Mouse (Mus musculus): ENCODE results near the gene H1fnt.

Gene H1fnt

DNA sequence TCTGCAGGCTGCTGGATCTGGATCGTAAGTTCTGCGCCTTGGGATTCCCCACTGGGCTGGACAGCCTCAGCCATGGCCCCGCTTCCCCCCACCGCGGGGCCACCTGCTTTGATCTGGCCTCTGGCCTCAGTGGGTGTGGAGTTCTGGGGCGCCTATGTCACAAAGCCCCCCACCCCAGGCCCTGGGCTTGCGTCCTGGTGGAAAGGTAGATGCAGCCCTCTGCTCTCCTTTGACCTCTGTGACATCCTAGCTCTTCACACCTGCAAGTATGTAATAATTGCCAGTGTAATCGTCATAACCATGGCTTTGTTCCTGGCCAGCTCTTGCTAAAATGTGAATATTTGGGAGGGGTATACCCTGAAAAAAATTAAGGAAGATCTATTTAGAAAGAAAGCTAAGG, at the start of gene H1fnt:
Gene H1fnt (minus strand): TSS at position 101 of the 400 bp plus-strand sequence.
- no peak for DNase-seq (ENCODE audit: low spot score in 2 of 2)

DNA sequence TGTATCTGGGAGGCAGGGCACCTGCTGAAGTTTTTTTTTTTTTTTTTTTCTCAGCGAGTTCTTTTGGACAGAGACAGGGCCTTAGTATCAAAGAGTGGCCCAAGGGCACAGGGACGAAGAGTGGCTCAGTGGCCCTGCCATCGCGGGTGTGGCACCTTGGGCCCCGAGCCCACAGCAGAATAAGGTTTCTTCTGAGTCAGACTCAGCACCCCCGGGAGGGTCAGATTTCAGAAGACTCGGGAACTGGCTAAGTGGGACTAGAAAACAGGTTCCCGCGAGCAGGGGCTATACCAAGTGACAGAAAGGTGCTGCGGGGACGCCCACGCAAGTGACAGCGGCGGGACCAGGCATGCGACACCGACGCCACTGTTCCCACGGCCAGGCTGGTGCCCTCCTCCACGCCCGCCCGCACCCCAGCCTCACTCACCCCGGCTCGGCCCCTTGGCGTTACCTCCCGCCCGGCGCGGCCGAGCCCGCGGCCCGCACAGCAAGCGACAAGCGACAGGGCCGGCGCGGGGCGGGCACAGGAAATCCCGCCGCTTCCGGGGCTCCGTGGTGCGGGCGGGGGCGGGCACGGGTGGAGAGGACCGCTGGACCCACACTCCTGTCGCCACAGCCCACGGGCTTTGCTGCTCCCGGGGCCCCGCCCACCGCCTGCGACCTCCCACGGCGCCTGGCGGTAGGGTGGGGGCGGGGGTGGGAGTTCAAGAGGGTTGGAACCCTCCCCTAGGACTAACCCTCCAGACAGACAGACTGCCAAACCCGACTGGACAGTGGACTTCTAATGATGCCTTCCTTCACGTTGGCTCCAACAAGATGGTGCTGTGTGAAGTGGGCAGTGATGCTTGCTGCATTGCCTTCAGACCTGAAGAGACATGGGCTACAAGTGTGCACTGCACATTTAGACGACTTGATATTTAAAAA, 38.8 kb upstream of the H1fnt start, which contains the start of gene Zfp641:
Gene Zfp641 (minus strand): TSS at position 534 of the 924 bp plus-strand sequence.
- peak; percentile 5 to 9 for DNase-seq (ENCODE audit: low spot score in 2 of 2)

DNA sequence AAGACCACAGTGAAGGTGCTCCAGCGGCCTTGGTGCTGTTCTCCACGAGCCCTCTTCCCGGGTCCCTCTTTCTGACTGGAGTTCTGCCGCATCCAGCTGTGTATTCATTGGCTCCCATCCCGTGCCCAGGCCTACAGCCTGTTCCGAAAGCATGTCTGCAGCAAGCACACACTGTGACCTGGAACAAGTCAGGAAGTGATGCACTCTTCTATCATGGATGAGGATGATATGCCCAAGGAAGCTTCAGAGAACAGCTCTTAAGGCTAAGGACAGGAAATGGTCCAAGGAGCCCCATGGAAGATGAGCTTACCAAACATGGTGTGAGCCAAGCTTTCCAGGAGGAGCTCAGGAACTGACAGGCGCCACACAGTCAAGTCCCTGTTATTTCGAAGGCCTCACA, 36.6 kb upstream of the H1fnt start:
- DNase-seq (ENCODE audit: low spot score in 2 of 2) = no peak

DNA sequence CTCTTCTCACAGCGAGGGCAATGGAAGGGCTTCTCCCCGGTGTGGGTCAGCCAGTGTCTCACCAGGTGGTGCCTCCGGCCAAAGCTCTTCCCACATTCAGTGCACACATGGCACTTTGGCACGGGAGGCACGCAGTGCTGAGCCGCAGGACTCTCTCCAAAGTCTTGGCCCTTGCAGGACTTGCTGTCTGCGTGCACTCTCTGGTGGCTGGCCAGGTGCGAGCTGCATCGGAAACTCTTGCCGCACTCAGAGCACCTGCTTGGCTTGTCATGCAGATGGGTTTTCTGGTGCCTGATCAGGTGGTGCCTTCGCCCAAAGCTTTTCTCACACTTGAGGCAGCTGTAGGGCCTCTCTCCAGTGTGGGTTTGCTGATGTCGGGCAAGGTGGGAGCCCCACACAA, 31.5 kb upstream of the H1fnt start:
- DNase-seq (ENCODE audit: low spot score in 2 of 2) = no peak

DNA sequence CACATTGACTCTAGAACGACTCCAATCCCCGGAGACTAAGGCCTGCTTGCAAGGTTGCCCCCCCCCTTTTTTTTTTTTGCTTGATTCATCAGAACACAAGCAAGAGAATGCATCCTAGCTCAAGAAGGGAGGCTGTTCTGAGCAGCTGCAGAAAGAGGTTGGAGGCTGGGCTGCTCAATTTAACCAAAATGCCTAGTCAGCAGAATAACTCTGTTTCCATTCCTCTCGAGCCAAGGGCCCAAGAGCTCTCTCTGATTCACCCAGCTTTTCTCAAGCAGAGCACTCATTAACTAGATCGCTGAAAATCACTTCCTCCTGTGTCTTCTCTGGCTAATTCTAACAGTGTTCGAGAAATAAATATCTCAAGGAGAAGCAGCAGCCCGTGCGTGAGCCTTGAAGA, 29.3 kb upstream of the H1fnt start:
- no peak for DNase-seq (ENCODE audit: low spot score in 2 of 2)

DNA sequence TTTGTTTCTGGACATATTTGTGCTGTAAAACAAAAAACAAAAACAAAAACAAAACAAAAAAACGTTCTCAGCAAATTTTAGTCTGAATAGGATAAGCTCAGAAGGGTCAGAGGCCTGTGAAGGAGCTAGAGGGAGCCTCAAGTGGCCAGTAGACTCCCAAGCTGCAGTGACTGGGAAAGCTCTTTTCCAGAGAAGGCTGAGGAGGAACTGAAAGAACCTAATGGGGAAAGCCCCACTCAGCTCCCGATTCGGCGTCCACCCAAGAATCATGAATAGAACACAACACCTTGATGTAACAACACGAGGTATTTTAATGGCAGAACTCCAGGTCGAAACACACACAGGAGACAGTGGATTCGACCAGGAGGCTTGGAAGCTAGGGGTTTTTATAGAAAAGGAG, 683 bp upstream of the H1fnt start:
- no peak for DNase-seq (ENCODE audit: low spot score in 2 of 2)

DNA sequence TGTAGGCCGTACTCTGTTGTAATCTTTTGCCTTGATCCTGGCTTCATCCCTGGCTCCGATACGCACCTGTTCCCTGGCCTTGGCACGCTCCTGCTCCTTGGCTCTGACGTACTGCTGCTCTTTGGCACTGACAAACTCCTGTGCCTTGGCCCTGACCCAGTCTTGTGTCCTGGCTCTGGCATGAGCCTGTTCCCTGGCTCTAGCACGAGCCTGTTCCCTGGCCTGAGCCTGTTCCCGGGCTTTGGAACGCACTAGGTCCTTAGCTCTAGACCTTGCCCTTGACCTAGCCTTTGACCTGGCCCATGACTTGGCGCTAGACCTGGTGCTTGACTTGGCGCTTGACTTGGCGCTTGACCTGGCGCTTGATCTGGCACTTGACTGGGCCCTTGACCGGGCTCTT, 822 bp downstream of the H1fnt start:
- DNase-seq (ENCODE audit: low spot score in 2 of 2) = no peak

DNA sequence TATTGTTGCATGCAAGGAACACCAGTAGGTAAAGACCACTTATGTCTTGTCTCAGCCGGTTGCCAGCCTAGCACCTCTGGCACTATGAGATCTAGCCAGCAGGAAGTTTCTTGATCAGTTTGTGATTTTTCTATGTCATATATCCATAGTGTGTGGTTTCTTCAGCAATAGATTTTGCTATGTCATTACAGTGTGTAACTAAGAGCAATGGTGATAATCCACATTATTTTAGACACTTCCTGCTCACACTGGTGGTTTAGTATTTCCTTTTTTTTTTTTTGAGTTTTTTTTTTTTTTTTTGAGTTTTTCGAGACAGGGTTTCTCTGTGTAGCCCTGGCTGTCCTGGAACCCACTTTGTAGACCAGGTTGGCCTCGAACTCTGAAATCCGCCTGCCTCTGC, 21.7 kb downstream of the H1fnt start:
- no peak for DNase-seq (ENCODE audit: low spot score in 2 of 2)

DNA sequence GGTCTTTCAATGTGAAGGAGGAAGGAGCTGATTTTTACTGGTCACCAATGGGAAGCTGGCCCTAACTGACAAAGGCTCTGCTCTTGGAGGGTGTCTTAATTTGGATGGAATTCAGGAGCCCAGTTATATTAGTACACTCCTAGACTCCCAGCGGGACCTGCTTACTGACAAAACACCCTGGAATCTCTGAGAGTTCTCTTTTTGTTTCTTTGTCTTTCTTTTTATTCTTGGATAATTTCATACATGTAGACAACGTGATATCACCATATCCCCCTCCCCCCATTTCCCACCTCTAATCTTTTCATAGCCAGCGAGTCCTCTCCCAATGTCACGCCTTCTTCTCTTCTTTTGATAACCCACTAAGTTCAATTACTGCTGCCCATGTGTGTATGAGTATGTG, 22.7 kb downstream of the H1fnt start, which contains the start of gene Olfr286:
Gene Olfr286 (minus strand): TSS at position 101 of the 400 bp plus-strand sequence.
- no peak for DNase-seq (ENCODE audit: low spot score in 2 of 2)

DNA sequence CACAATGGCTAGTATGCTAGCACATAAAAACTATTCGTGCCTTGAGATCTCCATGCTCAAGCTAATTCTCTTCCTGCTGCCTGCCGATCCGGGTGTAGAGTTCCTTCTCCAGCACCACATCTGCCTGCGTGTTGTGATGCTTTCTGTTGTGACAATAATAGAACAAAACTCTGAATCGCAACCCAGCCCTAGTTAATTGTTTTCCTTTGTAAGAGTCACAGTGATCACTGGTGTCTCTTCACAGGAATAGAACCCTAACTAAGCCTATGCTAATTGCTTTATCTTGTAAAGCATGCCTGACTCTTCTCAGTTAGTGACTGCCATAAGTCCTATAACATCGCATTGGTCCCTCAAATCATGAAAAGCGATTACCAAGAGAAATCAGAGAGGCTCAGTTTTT, 31.0 kb downstream of the H1fnt start:
- DNase-seq (ENCODE audit: low spot score in 2 of 2) = no peak

DNA sequence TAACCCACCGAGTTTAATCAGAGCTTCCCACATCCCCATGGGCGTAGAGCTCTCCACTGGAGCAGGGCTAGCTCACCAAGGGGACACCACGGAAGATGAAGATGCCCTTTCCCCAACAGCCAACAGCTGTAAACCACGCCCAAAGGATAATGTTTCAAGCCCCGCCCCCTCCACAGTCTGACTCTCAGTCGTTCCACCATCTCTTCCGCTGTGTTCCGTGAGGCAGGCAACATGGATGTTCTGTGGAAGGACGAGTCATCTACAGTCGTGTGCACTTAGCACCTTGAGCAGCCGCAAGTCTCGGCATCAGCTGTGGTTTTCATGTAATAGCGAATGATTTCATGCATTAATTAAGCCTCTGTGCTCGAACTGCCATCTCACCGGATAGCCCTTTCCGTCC, 31.5 kb downstream of the H1fnt start:
- no peak for DNase-seq (ENCODE audit: low spot score in 2 of 2)

DNA sequence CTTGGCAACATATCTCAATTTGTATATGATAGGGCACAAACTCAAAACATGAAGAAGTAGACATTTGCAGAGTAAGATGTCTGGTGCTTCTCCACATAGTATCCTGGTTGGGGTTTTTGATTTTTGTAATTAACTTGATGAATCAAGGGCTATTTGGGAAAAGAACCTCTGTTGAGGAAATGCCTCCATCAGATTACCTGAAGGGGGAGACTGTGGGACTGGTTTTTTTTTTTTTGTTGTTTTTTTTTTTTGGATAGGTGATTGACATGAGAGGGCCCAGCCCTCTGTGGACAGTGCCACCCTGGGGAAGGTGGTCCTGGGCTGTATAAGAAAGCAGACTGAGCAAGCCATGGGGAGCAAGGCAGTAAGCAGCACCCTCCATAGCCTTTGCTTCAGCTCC, 34.7 kb downstream of the H1fnt start:
- DNase-seq (ENCODE audit: low spot score in 2 of 2) = no peak

DNA sequence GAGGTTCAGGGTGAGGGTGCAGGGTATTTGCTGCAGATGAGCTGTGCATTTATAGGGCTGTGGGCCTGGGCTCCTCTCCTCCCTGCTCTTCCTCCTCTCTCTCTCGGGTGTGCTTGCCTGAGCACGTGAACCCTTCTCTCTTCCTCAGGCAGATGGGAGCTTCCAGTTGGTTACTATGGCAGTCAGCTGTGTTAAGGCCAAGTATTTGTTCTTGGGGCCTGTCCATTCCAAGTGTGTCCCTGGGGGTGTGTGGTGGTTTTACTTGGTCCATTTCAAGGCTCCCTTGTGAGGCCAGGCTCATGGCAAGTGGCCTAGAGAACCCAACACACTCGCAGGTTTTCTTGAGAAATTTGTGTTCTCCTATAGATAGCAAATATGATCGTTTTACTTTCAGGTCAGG, 36.2 kb downstream of the H1fnt start, which contains the start of the genes Gm44579 and Olfr287:
Gene Gm44579 (minus strand): TSS at position 101 of the 400 bp plus-strand sequence.
Gene Olfr287 (minus strand): TSS at position 180 of the 400 bp plus-strand sequence.
- no peak for DNase-seq (ENCODE audit: low spot score in 2 of 2)

DNA sequence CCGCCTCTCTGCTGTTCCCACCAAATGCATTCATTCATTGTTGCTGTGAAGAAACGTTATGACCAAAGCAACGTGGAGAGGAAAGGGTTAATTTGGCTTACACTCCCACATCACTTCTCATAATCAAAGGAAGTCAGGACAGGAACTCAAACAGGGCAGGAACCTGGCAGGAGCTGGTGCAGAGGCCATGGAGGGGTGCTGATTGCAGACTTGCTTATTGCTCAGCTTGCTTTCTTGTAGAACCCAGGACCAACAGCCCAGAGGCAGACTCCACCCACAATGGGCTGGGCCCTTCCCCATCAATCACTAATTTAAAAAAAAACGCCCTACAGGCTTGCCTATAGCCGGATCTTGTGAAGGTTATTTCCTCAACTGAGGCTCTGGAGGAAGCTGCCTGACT, 43.0 kb downstream of the H1fnt start:
- no peak for DNase-seq (ENCODE audit: low spot score in 2 of 2)

DNA sequence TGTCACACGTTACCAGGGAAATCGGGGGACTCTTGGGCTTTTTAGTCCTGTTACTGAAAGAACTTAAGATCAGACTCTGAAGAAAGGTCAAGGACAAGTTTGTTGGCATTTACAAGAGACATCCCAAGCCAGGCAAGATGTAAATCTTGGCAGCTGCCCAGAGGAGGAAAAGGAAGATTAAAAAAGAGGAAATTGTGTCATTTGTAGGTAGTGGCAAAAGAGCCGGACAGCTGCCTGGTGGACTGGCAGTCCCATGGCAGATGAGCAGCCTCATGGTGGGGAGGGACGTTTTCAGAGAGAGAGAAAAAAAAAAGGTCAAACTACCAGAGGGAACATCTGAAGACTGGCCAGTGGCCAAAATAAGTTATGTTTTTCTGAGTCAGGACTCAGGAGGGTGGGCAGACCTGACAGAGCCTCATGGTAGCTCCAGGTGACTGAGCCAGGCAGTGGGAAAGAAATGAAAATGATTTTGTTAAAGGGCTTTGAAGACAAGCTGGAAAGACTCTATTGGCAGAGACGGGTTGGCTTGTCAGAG, 43.7 kb downstream of the H1fnt start:
- no peak for DNase-seq (ENCODE audit: low spot score in 2 of 2)

DNA sequence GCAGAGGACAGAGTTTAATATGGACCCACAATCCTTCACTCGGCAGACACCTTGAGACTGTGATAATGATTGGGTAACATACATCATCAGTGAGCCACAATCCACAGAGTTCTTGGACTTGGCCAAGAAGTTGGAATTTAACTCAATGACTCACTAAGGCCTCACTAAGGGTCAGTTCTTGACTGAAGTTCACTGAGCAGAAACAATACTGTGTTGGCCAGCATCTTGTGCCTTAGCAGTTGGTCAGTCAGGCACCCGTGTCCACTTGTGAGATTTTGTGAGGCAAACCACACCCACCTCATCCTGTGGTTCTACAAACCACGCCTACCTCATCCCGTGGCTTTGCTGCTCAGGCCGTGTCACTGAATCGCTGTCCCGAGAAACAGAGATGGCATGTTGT, 47.4 kb downstream of the H1fnt start:
- no peak for DNase-seq (ENCODE audit: low spot score in 2 of 2)

All from heart, adult 9 months (tissue).